Mouse (Mus musculus): ENCODE data around the gene Cul7. TPM values are rescaled to one million over a fixed set of nuclear protein-coding genes. Genes with fewer than 3 reads are reported as not detected.
A peak's percentile ranks its signal among the peaks of the same experiment; 100 is the strongest.

The Cul7 gene
- total RNA-seq, 2 experiments from 2014 or later = 0.68 to 3.8 TPM

- no peak for ATAC-seq (replicated peaks; ENCODE audit: low FRiP score, poor library complexity, severe bottlenecking)
Observed at GRCm38 (mm10) chr17:46699912-46700311, 49.8 kb downstream of the Cul7 start.

GRCm38 (mm10) chr17:46701489-46701888, 51.4 kb downstream of the Cul7 start:
- ATAC-seq (replicated peaks; ENCODE audit: low FRiP score, poor library complexity, severe bottlenecking) = no peak

- ATAC-seq (replicated peaks; ENCODE audit: low FRiP score, poor library complexity, severe bottlenecking) = no peak
Observed at GRCm38 (mm10) chr17:46702100-46702499, 52.0 kb downstream of the Cul7 start.

- ATAC-seq (replicated peaks; ENCODE audit: low FRiP score, poor library complexity, severe bottlenecking) = no peak
Observed at GRCm38 (mm10) chr17:46702506-46702905, 52.4 kb downstream of the Cul7 start.

- ATAC-seq (replicated peaks; ENCODE audit: low FRiP score, poor library complexity, severe bottlenecking) = no peak
Observed at GRCm38 (mm10) chr17:46703971-46704886, 54.1 kb downstream of the Cul7 start.

- peak; percentile 97 for ATAC-seq (replicated peaks; ENCODE audit: low FRiP score, poor library complexity, severe bottlenecking)
Observed at GRCm38 (mm10) chr17:46704887-46705835, 55.0 kb downstream of the Cul7 start, which contains the start of gene Ppp2r5d. TSS of gene Ppp2r5d (minus strand) at chr17:46705111.

- ATAC-seq (replicated peaks; ENCODE audit: low FRiP score, poor library complexity, severe bottlenecking) = no peak
Observed at GRCm38 (mm10) chr17:46706375-46707089, 56.4 kb downstream of the Cul7 start.

GRCm38 (mm10) chr17:46710959-46711597, 60.9 kb downstream of the Cul7 start, which contains the start of gene Pex6:
TSS of gene Pex6 (plus strand) at chr17:46711463.
- ATAC-seq (replicated peaks; ENCODE audit: low FRiP score, poor library complexity, severe bottlenecking) = peak; percentile 92

GRCm38 (mm10) chr17:46711612-46712271, 61.6 kb downstream of the Cul7 start:
- ATAC-seq (replicated peaks; ENCODE audit: low FRiP score, poor library complexity, severe bottlenecking) = peak; percentile 36

- ATAC-seq (replicated peaks; ENCODE audit: low FRiP score, poor library complexity, severe bottlenecking) = 0 out of 2 replicates have a peak, but pooled peaks have one; percentile 12
Observed at GRCm38 (mm10) chr17:46712442-46712841, 62.3 kb downstream of the Cul7 start.

- ATAC-seq (replicated peaks; ENCODE audit: low FRiP score, poor library complexity, severe bottlenecking) = no peak
Observed at GRCm38 (mm10) chr17:46713849-46714248, 63.7 kb downstream of the Cul7 start.

Other genes starting within 250 kb of the Cul7 start
- not detected in 2 replicates for gene Crip3, start 221.4 kb upstream of the Cul7 start, total RNA-seq (2015; ENCODE audit: low replicate concordance)
- gene Crip3, start 221.4 kb upstream of the Cul7 start, total RNA-seq (2017; ENCODE audit: low replicate concordance) = not detected in 2 replicates
- not detected in 2 replicates for gene Slc22a7, start 211.9 kb upstream of the Cul7 start, total RNA-seq (2015; ENCODE audit: low replicate concordance)
- gene Slc22a7, start 211.9 kb upstream of the Cul7 start, total RNA-seq (2017; ENCODE audit: low replicate concordance) = not detected in 2 replicates
- not detected in 2 replicates for gene Ttbk1, start 162.7 kb upstream of the Cul7 start, total RNA-seq (2015; ENCODE audit: low replicate concordance)
- not detected in 2 replicates for gene Ttbk1, start 162.7 kb upstream of the Cul7 start, total RNA-seq (2017; ENCODE audit: low replicate concordance)
- gene Dnph1, start 153.6 kb upstream of the Cul7 start, total RNA-seq (2015; ENCODE audit: low replicate concordance) = 2.7 and 3.3 TPM in 2 replicates
- gene Dnph1, start 153.6 kb upstream of the Cul7 start, total RNA-seq (2017; ENCODE audit: low replicate concordance) = 1.5 and 4.0 TPM in 2 replicates
- gene Cul9, start 103.9 kb upstream of the Cul7 start, total RNA-seq (2015; ENCODE audit: low replicate concordance) = 1.3 TPM in 1 of 2 replicates, not detected in the other
- gene Cul9, start 103.9 kb upstream of the Cul7 start, total RNA-seq (2017; ENCODE audit: low replicate concordance) = 3.3 and 4.5 TPM in 2 replicates
- 7.3 and 11.5 TPM in 2 replicates for gene Srf, start 94.2 kb upstream of the Cul7 start, total RNA-seq (2015; ENCODE audit: low replicate concordance)
- gene Srf, start 94.2 kb upstream of the Cul7 start, total RNA-seq (2017; ENCODE audit: low replicate concordance) = 6.0 and 7.8 TPM in 2 replicates
- not detected in 2 replicates for gene Ptk7, start 20.8 kb upstream of the Cul7 start, total RNA-seq (2015; ENCODE audit: low replicate concordance)
- gene Ptk7, start 20.8 kb upstream of the Cul7 start, total RNA-seq (2017; ENCODE audit: low replicate concordance) = not detected in 2 replicates
- 0.38 and 1.3 TPM in 2 replicates for gene Klc4, start 4.3 kb upstream of the Cul7 start, total RNA-seq (2015; ENCODE audit: low replicate concordance)
- 7.7 and 12.0 TPM in 2 replicates for gene Klc4, start 4.3 kb upstream of the Cul7 start, total RNA-seq (2017; ENCODE audit: low replicate concordance)
- gene Mrpl2, start 4.1 kb upstream of the Cul7 start, total RNA-seq (2015; ENCODE audit: low replicate concordance) = 35.5 and 61.9 TPM in 2 replicates
- gene Mrpl2, start 4.1 kb upstream of the Cul7 start, total RNA-seq (2017; ENCODE audit: low replicate concordance) = 19.5 and 41.6 TPM in 2 replicates
- gene Rrp36, start 24.0 kb downstream of the Cul7 start, total RNA-seq (2015; ENCODE audit: low replicate concordance) = 2.1 and 7.9 TPM in 2 replicates
- gene Rrp36, start 24.0 kb downstream of the Cul7 start, total RNA-seq (2017; ENCODE audit: low replicate concordance) = 7.7 and 11.3 TPM in 2 replicates
- gene Mea1, start 28.5 kb downstream of the Cul7 start, total RNA-seq (2015; ENCODE audit: low replicate concordance) = 8.6 and 16.7 TPM in 2 replicates
- 15.1 and 24.5 TPM in 2 replicates for gene Mea1, start 28.5 kb downstream of the Cul7 start, total RNA-seq (2017; ENCODE audit: low replicate concordance)
- gene Klhdc3, start 30.6 kb downstream of the Cul7 start, total RNA-seq (2015; ENCODE audit: low replicate concordance) = 5.9 and 16.9 TPM in 2 replicates
- 4.1 and 5.2 TPM in 2 replicates for gene Klhdc3, start 30.6 kb downstream of the Cul7 start, total RNA-seq (2017; ENCODE audit: low replicate concordance)
- 5.4 and 9.2 TPM in 2 replicates for gene Ppp2r5d, start 54.8 kb downstream of the Cul7 start, total RNA-seq (2015; ENCODE audit: low replicate concordance)
- 7.4 and 10.9 TPM in 2 replicates for gene Ppp2r5d, start 54.8 kb downstream of the Cul7 start, total RNA-seq (2017; ENCODE audit: low replicate concordance)
- 1.9 and 3.8 TPM in 2 replicates for gene Pex6, start 61.1 kb downstream of the Cul7 start, total RNA-seq (2015; ENCODE audit: low replicate concordance)
- gene Pex6, start 61.1 kb downstream of the Cul7 start, total RNA-seq (2017; ENCODE audit: low replicate concordance) = 2.8 and 3.9 TPM in 2 replicates
- not detected in 2 replicates for gene Gnmt, start 78.8 kb downstream of the Cul7 start, total RNA-seq (2015; ENCODE audit: low replicate concordance)
- gene Gnmt, start 78.8 kb downstream of the Cul7 start, total RNA-seq (2017; ENCODE audit: low replicate concordance) = not detected in 2 replicates
- 6.9 and 8.8 TPM in 2 replicates for gene Cnpy3, start 101.9 kb downstream of the Cul7 start, total RNA-seq (2015; ENCODE audit: low replicate concordance)
- gene Cnpy3, start 101.9 kb downstream of the Cul7 start, total RNA-seq (2017; ENCODE audit: low replicate concordance) = 7.7 and 18.2 TPM in 2 replicates
- not detected in 2 replicates for gene Ptcra, start 113.4 kb downstream of the Cul7 start, total RNA-seq (2015; ENCODE audit: low replicate concordance)
- gene Ptcra, start 113.4 kb downstream of the Cul7 start, total RNA-seq (2017; ENCODE audit: low replicate concordance) = not detected in 2 replicates
- 5.6 and 7.5 TPM in 2 replicates for gene 2310039H08Rik, start 122.3 kb downstream of the Cul7 start, total RNA-seq (2015; ENCODE audit: low replicate concordance)
- gene 2310039H08Rik, start 122.3 kb downstream of the Cul7 start, total RNA-seq (2017; ENCODE audit: low replicate concordance) = 0.34 TPM in 1 of 2 replicates, not detected in the other
- 21.1 and 22.7 TPM in 2 replicates for gene Rpl7l1, start 132.3 kb downstream of the Cul7 start, total RNA-seq (2015; ENCODE audit: low replicate concordance)
- 19.1 and 46.3 TPM in 2 replicates for gene Rpl7l1, start 132.3 kb downstream of the Cul7 start, total RNA-seq (2017; ENCODE audit: low replicate concordance)
- gene Bicral, start 208.1 kb downstream of the Cul7 start, total RNA-seq (2015; ENCODE audit: low replicate concordance) = 6.5 and 7.5 TPM in 2 replicates
- 3.7 and 4.0 TPM in 2 replicates for gene Bicral, start 208.1 kb downstream of the Cul7 start, total RNA-seq (2017; ENCODE audit: low replicate concordance)
- gene Tbcc, start 240.3 kb downstream of the Cul7 start, total RNA-seq (2015; ENCODE audit: low replicate concordance) = 2.3 and 8.1 TPM in 2 replicates
- gene Tbcc, start 240.3 kb downstream of the Cul7 start, total RNA-seq (2017; ENCODE audit: low replicate concordance) = 1.7 and 5.4 TPM in 2 replicates